Mouse (Mus musculus) cerebellum, adult 2 months (tissue): ENCODE data around the gene Hus1.

Source experiments
- CTCF ChIP-seq: fragments of 200-500 bp; IDR thresholded peaks from 2 replicates; pipeline ENCODE4 v1.5.1; 2011; ENCODE audit warnings: low read depth, mild to moderate bottlenecking, control low read depth, low read length, moderate library complexity, borderline replicate concordance; ENCODE audit not compliant: insufficient read depth
- POLR2A ChIP-seq: fragments of 200-500 bp; IDR thresholded peaks from 2 replicates; pipeline ENCODE4 v1.6.1; 2011; ENCODE audit warnings: low read length, control low read depth, borderline replicate concordance; ENCODE audit not compliant: insufficient read depth

GRCm38 (mm10) chr11:8986058-8986457, 24.9 kb downstream of the Hus1 start:
- TF ChIP-seq CTCF: no peak
- no peak for TF ChIP-seq POLR2A
